Mouse (Mus musculus) adipocyte (in vitro differentiated cells): ENCODE measurements at regions not wholly inside any gene's neighbourhood (a gene's known extent, or its start where the extent isn't known, plus 50 kb on each side); places are given as distances from the start of the nearest gene placed in this dataset.
"Not testable (repeated sequence)": the region's sequence is repeated elsewhere in the genome, so short reads cannot be mapped to it uniquely, and the experiment has no call there.

Experiments used
- DNase-seq: peaks from one replicate; pipeline ENCODE4 v3.0.0-alpha.2; 2016; ENCODE audit warnings: low spot score

DNA sequence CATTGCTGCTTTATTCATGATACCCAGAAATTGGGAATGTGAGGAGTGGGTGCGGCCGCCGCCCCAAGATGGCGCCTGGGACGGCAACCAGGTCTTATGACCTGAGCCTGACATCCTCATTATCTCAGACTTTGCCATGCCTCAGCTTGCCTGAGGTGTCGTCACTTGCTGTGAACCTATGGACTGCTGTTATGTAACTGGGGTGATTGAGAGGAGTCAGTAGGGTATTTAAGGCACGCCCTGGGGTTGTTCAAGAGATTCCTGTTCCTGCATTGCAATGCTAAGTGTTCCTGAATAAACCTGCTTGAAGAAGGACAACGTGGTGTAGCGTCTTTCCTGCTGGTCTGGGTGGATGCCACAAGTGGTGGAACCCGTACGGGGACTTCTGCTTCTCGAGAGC is 211.4 kb upstream of the Pou3f2 start:
- DNase-seq = no peak

DNA sequence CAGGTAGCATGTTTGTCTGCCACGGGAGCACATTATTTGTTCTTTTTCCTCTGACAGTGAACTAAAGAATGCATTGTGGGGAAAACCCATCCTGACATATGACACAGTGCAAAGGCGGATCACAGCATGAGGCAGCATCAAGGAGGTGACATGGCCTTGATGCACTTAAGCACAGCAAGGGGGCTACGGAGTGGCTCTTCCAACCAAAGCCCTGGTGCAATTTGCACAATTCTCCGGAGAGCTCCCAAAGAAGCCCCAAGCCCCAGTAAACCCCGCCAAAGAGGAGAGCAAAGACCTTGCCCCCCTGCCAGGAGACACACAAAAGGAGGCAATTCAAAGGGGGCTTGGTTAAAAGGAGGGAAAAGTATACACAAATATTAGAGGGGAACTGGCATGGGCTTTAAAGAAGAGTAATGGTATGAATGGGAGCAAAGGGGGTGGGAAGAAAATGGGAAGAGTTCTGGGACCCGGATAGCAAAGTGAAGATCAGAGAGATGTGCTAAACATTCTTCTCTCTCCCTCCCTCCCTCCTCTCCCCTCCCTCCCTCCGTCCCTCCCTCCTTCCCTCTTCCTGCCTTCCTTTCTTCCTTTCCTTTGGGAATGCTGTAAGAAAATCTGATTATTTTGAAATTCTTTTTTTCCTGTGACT is 179.7 kb upstream of the Pou3f2 start:
- no peak for DNase-seq

DNA sequence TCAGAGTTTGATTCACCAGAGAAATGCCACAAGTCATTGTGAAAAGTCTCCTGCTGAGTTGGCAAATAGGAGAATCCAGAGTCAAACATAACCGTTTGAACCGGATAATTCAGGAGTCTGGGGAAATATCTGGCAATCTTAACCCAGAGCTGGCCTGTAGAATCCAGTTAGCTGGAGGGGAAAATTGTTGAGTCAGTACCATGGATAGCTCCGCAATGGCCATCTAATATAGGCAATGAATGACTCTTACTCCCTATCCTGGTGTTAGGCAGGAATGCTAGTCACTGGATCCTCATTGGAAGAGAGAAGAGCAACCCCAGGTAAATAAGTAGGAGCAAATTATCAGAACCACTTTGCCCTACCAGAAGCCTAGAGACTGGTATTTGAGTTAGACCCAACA is 157.4 kb upstream of the Pou3f2 start:
- peak; percentile 2 for DNase-seq

DNA sequence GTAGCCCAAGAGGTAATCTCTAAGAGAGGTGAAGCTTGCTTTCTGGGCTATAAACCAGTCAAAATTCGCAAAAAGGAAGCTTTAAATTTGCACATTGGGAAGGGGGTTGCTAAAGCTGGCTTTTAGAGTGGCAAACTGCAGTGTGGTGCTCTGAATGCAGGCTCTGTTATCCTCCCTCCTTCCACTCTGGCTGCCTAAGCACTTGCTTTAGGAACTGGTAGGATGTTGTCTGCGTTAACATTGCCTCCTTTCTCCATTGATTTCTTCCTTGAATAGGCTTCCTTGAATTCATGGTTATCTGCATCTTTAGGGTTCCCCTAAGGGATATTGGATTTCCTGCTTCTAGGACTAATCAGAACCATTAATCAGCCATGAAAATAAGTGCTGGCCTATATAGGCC is 120.8 kb upstream of the Pou3f2 start:
- DNase-seq = no peak

DNA sequence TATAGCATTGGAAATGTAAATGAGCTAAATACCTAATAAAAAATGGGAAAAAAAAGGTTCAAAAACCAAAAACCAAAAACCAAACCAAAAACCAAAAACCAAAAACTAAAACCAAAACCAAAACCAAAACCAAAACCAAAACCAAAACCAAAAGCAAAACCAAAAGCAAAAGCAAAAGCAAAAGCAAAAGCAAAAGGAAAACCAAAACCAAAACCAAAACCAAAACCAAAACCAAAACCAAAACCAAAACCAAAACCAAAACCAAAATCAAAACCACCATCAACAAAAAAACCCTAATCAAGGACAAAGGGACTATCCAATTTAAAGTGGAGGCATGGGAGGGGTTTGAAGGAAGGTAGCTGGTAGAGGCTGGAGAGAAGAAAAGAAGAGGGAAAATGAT is 114.0 kb upstream of the Pou3f2 start:
- DNase-seq = not testable (repeated sequence)

DNA sequence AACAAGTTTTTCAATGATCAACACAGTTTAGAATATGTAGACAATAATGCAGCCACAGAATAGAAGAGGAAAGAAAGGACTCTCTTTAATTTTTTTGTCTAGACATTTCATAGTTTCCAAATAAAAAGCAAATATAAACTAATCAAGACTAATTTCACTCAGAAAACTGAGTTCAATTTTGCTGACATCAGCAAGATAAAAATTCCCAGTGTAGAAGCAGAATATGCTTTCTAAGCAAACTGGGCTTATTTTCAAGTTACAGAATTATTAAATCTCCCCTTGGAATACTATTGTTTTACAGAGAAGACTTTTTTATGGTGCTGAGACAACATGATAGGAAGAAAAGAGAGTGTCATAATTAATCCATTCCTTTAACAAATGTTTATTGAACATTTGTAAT is 99.0 kb upstream of the Pou3f2 start:
- DNase-seq = no peak

DNA sequence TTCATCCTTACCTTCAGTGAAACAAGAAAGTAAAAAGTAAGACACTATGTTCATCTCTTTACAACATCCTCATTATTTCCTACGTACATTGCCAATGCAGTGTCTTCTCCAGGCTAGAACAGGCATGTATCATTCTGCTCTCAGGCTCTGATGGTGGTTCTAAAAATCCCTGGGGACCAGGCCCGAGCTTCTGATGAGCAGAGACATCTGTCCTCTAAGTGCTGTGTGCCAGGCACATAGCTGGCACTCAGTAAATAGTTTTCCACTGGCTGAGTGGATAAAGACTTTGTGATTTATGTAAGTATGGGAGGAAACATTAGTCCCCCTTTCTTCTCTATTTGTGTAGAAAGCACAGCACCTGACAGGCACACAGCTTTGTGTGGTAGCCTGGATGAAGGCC is 77.8 kb upstream of the Pou3f2 start:
- no peak for DNase-seq

DNA sequence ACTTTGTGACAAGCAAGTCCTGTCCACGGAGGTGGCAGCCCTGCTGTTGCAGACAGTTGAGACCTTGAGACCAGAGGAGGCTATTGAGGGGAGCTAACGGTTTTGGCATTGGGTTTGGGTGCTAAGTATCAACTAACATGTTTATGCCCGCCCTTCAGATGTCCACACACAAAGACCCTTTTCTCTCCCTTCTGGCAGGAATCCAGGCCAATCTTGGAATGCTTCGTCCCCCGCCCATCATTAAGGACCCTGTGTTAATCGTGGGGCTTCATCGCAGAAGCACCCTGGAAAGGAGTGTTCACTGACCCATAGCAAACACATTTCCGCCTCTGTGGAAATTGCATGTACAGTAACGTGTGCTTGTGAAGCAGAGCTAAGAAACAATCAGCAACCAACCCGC is 76.4 kb upstream of the Pou3f2 start:
- no peak for DNase-seq
